Mouse (Mus musculus) ES-E14 (cell line): ENCODE measurements around the gene Chd1l. TPM values are rescaled to one million over a fixed set of nuclear protein-coding genes. Genes with fewer than 3 reads are reported as not detected.

ENCODE experiments used
- DNase-seq: peaks from one replicate; pipeline ENCODE4 v3.0.0-alpha.2; 2013; ENCODE audit warnings: low read depth, low spot score
- H3K27ac ChIP-seq: 2 replicates; pipeline ENCODE4 v1.5.1; 2012; ENCODE audit warnings: low read depth, mild to moderate bottlenecking, low read length, moderate library complexity, mixed read lengths; ENCODE audit not compliant: poor library complexity, insufficient read depth, severe bottlenecking
- H3K36me3 ChIP-seq: 2 replicates; pipeline ENCODE4 v1.6.1; 2012; ENCODE audit warnings: mild to moderate bottlenecking, low read length, moderate library complexity, mixed read lengths; ENCODE audit not compliant: control insufficient read depth, poor library complexity, insufficient read depth, severe bottlenecking
- H3K4me1 ChIP-seq, 2 experiments: fragments of 150-350 bp in 1 of 2; sonication (generic) in 1 of 2; 2 replicates each; pipeline ENCODE4 v1.6.1; 2012; ENCODE audit warnings: low read length in 2 of 2, mild to moderate bottlenecking in 1 of 2, mixed read lengths in 1 of 2; ENCODE audit not compliant: control insufficient read depth in 2 of 2, insufficient read depth in 2 of 2, poor library complexity in 1 of 2
- H3K4me3 ChIP-seq, 2 experiments: fragments of 150-350 bp in 1 of 2; sonication (generic) in 1 of 2; 2 replicates each; pipeline ENCODE4 v1.5.1; 2012; ENCODE audit warnings: low read length in 2 of 2, low read depth in 1 of 2, mild to moderate bottlenecking in 1 of 2, mixed read lengths in 1 of 2; ENCODE audit not compliant: insufficient read depth in 1 of 2, poor library complexity in 1 of 2, severe bottlenecking in 1 of 2
- H3K9ac ChIP-seq: 2 replicates; pipeline ENCODE4 v1.6.1; 2012; ENCODE audit warnings: low read depth, mild to moderate bottlenecking, low read length, mixed read lengths; ENCODE audit not compliant: poor library complexity, insufficient read depth, severe bottlenecking
- H3K9me3 ChIP-seq: fragments of 150-350 bp; sonication (generic); 2 replicates; pipeline ENCODE4 v1.6.1; 2012; ENCODE audit warnings: low read depth, mild to moderate bottlenecking, low read length; ENCODE audit not compliant: control insufficient read depth, insufficient read depth
- CHD2 ChIP-seq: IDR thresholded peaks from 2 replicates; pipeline ENCODE4 v1.6.1; 2014; ENCODE audit warnings: mild to moderate bottlenecking, low read depth, low read length, inconsistent platforms
- HCFC1 ChIP-seq: IDR thresholded peaks from 2 replicates; pipeline ENCODE4 v1.6.1; 2012; ENCODE audit warnings: low read length, inconsistent platforms, borderline replicate concordance; ENCODE audit not compliant: insufficient read depth
- MAFK ChIP-seq: IDR thresholded peaks from 2 replicates; pipeline ENCODE4 v1.6.1; 2014; ENCODE audit warnings: mild to moderate bottlenecking, low read depth, low read length, inconsistent platforms; ENCODE audit not compliant: insufficient read depth
- ZC3H11A ChIP-seq: IDR thresholded peaks from 2 replicates; pipeline ENCODE4 v1.6.1; 2012; ENCODE audit warnings: low read depth, mild to moderate bottlenecking, inconsistent platforms, low read length, borderline replicate concordance
- ZNF384 ChIP-seq: IDR thresholded peaks from 2 replicates; pipeline ENCODE4 v1.6.1; 2012; ENCODE audit warnings: low read depth, low read length, inconsistent platforms
- in situ Hi-C, 2 experiments: fragments of 600-800 bp; cut with MboI; formaldehyde crosslinking; loops; one replicate each; pipeline ENCODE4 v1.15.1; 2025; ENCODE audit warnings: low sequenced_read_pairs in 2 of 2, inconsistent platforms in 1 of 2; ENCODE audit not compliant: unreplicated experiment in 2 of 2
- total RNA-seq: library from RNA; depleted of rRNA; stranded (reverse); fragments of 300-350 nt; gene quantifications from 2 replicates; pipeline ENCODE4 v1.2.3, GENCODE M21; 2012

The Chd1l gene
- total RNA-seq, 1 experiment, result 25.8 TPM

DNA sequence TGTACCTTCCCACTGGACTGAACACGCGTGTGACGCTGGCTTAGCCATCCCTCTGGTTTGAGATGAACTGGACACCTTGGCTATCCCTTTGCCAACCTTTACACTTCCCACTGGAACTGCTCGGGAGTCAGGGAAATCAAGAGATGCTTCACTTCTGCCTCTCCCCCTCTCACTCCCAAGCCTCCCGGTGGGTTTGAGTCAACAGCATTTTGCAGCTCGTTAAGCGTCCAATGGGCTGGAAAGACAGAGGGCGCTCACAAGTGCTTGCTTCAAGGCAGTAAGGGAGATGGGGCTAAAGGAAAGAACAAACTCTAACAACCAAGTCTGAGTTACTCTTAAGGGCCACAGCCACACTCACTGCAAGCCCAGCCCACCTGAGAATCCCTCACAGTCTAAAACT is 19.3 kb downstream of the Chd1l start:
- Histone ChIP-seq H3K4me1 (no peaks in the 10 kb centered on the region), H3K27ac (no peak overlapping the region), H3K4me3 (no peak overlapping the region), H3K9me3 (no peaks in the 10 kb centered on the region), H3K36me3 (peaks cover 21% of the 10 kb centered on the region), H3K9ac (no peak overlapping the region)
- in situ Hi-C loops, result no loop called here
- DNase-seq, result no peak
- TF ChIP-seq CHD2, result no peak
- TF ChIP-seq ZNF384, result no peak
- no peak for TF ChIP-seq HCFC1
- no peak for TF ChIP-seq ZC3H11A
- TF ChIP-seq MAFK, result no peak

DNA sequence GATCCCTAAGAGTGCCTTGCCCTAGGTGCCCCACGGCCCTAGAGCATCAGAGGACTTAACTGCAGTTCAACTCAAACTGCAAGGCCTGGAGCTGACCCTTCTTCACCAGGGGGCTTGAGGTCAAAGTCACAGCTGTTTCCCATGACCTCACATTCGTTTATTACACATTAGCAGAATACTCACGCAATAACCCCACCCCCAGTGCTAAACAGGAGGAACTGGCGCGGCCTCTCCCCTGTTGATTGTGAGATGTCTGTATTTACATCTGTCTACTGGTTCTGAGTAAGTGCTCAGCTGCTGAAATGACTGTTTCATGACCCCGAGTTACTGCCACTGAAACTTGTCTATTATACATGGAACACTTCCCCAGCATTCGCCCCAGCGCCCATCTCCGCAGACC is 22.3 kb downstream of the Chd1l start:
- Histone ChIP-seq H3K4me1 (no peaks in the 10 kb centered on the region), H3K36me3 (peaks cover 20% of the 10 kb centered on the region; the same call in 1 of the 2 replicates), H3K27ac (no peak overlapping the region), H3K9me3 (no peaks in the 10 kb centered on the region), H3K4me3 (no peak overlapping the region), H3K9ac (no peak overlapping the region)
- no peak for DNase-seq
- in situ Hi-C loops, result no loop called here
- TF ChIP-seq CHD2 (no peak), MAFK (no peak), HCFC1 (no peak), ZNF384 (no peak), ZC3H11A (no peak)

DNA sequence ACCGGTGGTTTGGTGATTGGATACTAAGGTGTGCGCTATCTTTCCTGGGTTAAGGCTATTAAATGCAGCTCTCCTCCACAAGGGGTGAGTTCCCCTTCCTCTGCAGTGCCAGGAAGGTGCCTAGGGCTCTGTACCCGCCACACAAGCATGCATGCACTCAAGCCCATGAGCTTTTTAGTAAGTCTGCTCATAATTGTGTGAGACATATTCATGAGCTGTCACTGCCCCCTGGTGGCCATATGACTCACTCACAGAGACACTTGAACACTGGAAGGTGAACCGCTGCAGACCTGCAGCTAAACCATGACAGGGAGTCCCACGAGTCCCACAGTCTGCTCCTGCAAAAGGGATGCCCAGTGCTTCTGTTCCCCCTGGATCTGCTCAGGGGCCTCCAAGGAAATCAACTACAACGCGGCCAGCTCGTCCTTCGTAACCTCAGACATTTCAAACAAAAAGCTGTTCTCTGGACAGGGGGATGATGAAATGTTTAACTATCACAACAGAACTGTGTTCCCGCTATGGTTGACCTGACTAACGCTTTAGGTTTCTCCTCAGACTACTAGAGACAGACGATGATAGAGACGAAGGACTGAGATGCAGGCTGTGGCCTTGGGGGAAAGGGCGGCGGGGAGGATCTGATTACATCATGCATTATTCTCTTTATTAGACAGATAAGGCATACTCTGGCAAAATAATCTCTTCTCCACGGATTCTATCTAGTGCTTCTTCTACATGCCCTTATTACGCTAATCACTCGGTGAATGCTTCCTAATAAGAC is 24.4 kb downstream of the Chd1l start:
- Histone ChIP-seq H3K27ac (no peak overlapping the region), H3K36me3 (peaks cover 32% of the 10 kb centered on the region), H3K4me1 (no peaks in the 10 kb centered on the region), H3K9me3 (no peaks in the 10 kb centered on the region), H3K9ac (no peak overlapping the region), H3K4me3 (no peak overlapping the region)
- DNase-seq, result peak; percentile 78
- no peak for TF ChIP-seq CHD2
- peak; percentile 51; the same call in 1 of the 2 replicates for TF ChIP-seq ZC3H11A
- in situ Hi-C loops, result no loop called here

GRCm38 (mm10) chr3:97573807-97574206 is 36.2 kb downstream of the Chd1l start:
- peaks cover 0 to 4% of the 10 kb centered on the region in 2 experiments; a peak in 2 of 4 replicates for H3K4me1 ChIP-seq
- in situ Hi-C loops, result no loop called here
- TF ChIP-seq ZC3H11A (no peak), CHD2 (no peak), MAFK (no peak), HCFC1 (no peak), ZNF384 (no peak)
- H3K27ac ChIP-seq, result no peak overlapping the region
- H3K9me3 ChIP-seq, result no peaks in the 10 kb centered on the region
- no peak overlapping the region for H3K4me3 ChIP-seq
- no peak overlapping the region for H3K9ac ChIP-seq
- DNase-seq, result no peak
- H3K36me3 ChIP-seq, result peaks cover 17% of the 10 kb centered on the region; the same call in 1 of the 2 replicates

DNA sequence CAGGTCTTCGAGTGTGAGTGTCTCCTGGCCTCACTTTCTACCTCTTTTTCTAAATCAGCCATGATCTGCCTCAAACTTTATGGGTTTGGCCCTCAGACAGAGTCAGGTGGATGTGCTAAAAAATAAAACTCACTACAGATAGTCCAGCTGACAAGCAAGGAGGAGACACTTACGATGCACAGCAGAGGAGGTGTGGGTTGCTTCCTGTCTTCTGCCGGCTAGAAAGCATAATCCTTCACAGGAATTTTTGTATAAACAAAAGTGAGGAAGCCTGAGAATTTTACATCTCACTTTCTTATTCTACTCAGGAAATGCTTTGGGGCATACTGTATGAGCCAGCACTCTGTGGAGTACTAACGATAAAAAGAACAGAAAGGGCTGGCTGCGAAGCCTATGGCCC is 45.4 kb downstream of the Chd1l start:
- H3K9me3 ChIP-seq, result no peaks in the 10 kb centered on the region
- H3K36me3 ChIP-seq, result peaks cover 22% of the 10 kb centered on the region; the same call in 1 of the 2 replicates
- H3K4me3 ChIP-seq, result no peak overlapping the region
- TF ChIP-seq MAFK (no peak), CHD2 (no peak), ZNF384 (no peak), HCFC1 (no peak), ZC3H11A (no peak)
- no peak overlapping the region for H3K9ac ChIP-seq
- no peak for DNase-seq
- no peak overlapping the region for H3K27ac ChIP-seq
- no peaks in the 10 kb centered on the region for H3K4me1 ChIP-seq
- in situ Hi-C loops, result no loop called here
